Mouse (Mus musculus) cerebellum, postnatal 4 days (tissue): ENCODE data around the gene Tdo2.

Experiments used
- DNase-seq, 2 experiments: peaks; one replicate each; pipeline ENCODE4 v3.0.0; 2022; ENCODE audit warnings: low spot score in 2 of 2, mixed read lengths in 1 of 2

The Tdo2 gene

GRCm38 (mm10) chr3:81943097-81943496 is 32.9 kb downstream of the Tdo2 start:
- DNase-seq, result no peak

DNA sequence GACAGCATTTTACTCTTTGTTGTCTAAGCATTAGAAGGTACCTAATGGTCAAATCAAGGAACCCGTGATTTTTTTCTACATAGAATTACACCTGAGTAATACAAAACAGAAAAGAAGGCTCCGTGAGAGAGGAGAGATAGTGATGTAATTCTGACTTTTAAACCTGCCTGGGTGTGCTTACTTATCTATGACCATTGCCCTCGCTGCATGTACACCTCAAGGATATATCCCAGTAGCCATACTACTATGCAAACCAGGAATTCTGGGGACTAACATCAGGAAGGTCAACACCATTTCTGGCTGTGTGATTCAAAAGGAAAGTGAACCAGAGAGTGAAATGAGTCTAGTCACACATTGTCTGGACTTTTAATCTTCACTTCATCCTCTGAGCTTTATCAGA is 33.7 kb downstream of the Tdo2 start:
- no peak for DNase-seq

GRCm38 (mm10) chr3:81938924-81939323 is 37.1 kb downstream of the Tdo2 start:
- no peak for DNase-seq

- no peak for DNase-seq
Measured at GRCm38 (mm10) chr3:81933348-81933747, 42.7 kb downstream of the Tdo2 start.

DNA sequence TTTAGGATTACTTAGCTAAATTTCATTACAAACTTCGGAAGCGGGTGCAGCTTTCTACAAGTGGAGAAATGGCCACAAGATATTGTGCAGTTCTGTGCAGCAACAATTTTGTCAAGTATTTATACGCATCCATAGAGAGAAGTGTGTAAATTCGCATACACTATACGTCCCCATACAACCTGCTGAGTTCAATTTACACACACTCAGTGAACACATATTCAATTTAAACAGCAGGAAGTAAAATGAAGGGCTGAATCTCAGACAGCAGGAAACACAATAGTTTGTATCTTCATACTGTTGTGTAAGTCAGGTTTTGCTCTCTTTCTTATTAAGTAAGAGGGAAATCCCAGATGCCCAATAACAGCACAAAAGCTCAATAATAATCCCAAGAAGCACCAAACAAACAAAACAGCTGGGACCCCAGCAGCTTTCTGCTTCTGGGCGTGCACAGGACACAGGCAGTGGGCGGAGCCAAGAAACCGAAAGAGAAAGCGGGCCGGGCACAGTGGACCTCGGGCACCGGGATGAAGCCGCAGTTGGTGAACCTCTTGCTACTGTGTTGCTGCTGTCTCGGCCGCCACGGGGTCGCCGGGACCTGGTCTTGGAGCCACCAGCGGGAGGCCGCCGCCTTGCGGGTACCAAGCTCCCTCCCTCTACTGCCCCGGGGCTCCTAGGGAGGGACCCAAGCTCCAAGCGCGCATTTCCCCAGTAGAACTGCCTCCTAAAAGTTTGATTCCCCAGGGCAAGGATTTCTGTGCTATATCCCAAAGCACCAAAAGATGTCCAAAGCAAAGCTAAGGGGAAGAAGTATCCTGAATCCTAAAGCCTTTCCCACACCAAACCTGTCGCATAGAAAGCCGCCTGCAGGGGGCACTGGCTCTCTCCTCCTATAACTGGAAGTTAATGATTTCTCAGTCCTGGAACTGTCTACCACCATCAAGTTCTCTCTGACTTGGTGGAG is 43.6 kb downstream of the Tdo2 start, which contains the start of gene Ctso:
TSS of gene Ctso (plus strand) at position 461 of the 961 bp plus-strand sequence.
- peak; percentile 66 to 85 for DNase-seq

DNA sequence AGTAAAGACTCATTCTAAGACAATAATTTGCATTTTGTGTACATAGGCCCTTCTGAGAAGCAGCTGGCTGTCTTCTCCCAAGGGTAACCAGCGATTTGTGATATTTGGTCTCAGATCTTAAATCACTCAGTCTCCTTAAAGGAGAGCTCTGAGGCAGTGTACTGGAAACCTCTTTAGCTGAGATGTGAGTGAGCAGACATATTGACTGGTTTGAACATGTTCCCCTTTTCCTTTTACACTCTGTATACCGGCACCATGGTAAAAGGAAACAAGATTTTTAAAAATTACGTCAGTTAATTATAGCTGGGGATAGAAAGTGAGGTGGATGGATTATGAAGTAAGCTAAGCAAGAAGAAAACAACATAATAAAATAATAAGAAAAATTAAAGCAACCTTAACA is 44.3 kb downstream of the Tdo2 start:
- no peak for DNase-seq

GRCm38 (mm10) chr3:81929073-81929472 is 46.9 kb downstream of the Tdo2 start:
- DNase-seq, result no peak

DNA sequence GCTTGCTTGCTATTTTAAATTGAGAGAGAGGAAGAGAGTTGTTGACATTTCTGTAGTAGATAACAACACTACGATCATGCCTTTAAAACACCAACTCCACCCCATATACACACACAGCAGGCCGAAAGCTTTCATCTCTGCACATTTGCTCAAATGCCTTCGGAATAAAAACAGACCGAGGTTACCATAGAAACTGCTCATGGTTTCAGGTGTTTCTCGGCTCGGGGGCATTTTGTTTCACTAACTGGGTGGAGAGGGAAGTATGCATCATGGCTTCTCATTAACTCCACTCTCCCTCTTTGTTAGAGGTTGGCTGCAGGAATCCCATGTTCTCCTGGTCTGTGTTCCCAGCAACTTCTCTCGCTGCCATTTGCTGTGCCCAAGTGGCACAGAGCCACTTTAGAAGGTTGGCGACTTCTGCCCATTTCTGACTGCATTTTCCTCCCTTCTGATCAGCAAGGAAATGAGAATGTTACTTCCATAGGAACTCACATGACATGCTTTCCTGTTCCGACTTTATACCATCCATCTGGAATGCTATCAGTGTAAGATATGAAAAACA is 49.2 kb downstream of the Tdo2 start:
- DNase-seq, result no peak

DNA sequence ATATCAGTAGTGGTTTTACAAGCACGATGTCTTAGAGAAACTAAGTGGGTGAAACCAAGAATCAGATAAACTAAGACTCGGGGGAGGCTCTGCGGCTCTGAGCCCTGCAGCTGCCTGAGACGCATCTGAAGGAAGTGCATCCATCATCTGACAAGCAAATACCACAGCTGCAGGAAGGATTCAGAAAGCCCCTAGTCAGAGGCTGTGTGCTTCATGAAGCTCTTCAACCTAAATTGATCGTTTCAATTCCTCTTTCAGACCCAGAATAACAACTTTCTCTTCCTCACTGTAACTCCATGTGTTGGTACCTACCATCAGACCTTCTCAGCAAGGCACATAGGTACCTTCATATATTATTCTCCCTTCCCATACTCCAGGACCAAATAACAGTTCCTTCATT is 50.1 kb downstream of the Tdo2 start:
- no peak for DNase-seq

DNA sequence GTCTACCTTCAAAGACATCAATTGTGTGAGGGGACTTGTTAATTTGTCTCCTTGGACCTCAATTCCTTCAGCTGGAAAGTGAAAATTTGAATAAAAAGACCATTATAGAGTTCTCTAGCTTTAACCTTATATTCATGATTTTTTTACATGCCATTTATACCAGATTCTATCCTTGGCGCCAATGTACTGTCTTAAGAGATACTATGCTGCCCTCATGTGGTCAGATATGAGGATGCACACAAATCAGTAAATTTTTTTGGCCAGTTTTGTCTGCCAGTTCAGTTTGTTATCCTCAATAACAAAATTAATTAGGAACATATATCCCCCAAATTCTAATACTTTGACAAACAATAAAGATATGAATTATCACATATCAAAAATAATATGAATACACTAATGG is 51.1 kb downstream of the Tdo2 start:
- peak in 1 of 2 experiments; percentile 47 for DNase-seq

- no peak for DNase-seq
Measured at GRCm38 (mm10) chr3:81922910-81923309, 53.1 kb downstream of the Tdo2 start.

DNA sequence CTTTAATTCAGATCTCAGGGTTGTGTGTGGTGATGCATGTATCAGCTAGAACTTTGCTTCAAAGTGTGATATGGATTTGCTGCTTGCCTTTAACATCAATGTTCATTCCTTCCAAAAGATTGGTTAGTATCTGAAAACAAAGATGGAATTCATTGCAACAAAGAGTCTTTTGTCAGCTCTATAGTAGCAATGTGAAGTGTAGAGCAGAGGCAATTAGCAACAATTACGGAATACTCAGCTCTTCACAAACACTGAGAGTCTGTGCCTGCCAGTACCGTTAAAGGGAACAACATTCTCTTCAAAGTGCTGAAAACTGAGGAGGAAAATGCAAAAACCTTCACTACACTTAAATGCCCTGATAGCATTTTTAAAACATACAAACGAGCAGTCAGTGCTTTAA is 56.3 kb downstream of the Tdo2 start:
- DNase-seq, result no peak

GRCm38 (mm10) chr3:81918215-81918614 is 57.8 kb downstream of the Tdo2 start:
- no peak for DNase-seq

- DNase-seq, result no peak
Measured at GRCm38 (mm10) chr3:81917354-81917935, 58.6 kb downstream of the Tdo2 start.

GRCm38 (mm10) chr3:81916030-81916686 is 59.8 kb downstream of the Tdo2 start:
- DNase-seq, result peak in 1 of 2 experiments; percentile 24

DNA sequence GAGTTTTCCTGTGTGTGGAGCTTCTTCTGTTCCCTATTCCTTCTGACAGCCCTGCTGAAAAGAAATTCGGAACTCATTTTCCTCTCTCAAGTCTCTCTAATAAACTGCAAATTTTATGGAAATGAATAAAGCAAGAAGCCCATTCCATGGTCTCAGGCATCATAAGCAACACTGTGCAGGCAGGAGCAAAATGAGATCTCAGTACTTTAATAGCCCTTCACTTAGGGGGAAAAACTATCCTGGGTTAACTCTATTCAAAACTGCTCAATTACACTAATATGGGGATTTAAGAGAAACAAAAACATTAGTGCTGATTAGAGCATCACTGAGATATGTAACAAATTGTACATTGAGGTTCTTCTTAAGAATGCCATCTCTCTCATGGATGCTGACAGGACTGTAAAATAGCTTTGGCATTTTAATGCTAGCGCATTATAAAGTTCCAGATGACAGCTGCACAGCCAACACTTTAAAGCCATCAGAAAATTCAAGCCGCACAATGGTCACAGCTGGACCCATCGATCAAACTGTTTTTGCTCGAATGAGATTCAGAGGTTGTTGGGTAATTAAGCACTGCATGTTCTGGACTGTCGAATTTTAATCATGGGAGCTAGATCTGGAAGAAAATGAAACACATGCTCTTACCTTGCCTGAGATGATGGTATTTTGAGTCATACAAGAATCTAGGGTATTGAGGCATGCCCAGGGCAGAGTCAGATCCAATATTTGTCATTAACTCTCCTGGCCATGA is 65.5 kb downstream of the Tdo2 start:
- no peak for DNase-seq
